Mouse (Mus musculus): ENCODE measurements at regions not wholly inside any gene's neighbourhood (a gene's known extent, or its start where the extent isn't known, plus 50 kb on each side); places are given as distances from the start of the nearest gene placed in this dataset.

- ATAC-seq (replicated peaks; ENCODE audit: insufficient number of reproducible peaks, low FRiP score, low TSS enrichment): no peak
- Histone ChIP-seq H3K27ac (ENCODE audit: low read depth, low read length) (no peak overlapping the region), H3K4me1 (ENCODE audit: control insufficient read depth, insufficient read depth, low read length) (no peaks in the 10 kb centered on the region), H3K9ac (ENCODE audit: low read depth, low read length) (no peak overlapping the region), H3K4me2 (no peak overlapping the region), H3K9me3 (replicated peaks; ENCODE audit: control insufficient read depth, low read length) (no peaks in the 10 kb centered on the region), H3K27me3 (ENCODE audit: control insufficient read depth, insufficient read depth, low read length) (no peaks in the 10 kb centered on the region), H3K4me3 (ENCODE audit: low read depth, low read length) (no peak overlapping the region), H3K36me3 (ENCODE audit: control insufficient read depth, insufficient read depth, low read length) (no peaks in the 10 kb centered on the region)
- 61% methylated on average over 1 of the region's 1 CpGs for WGBS (ENCODE audit: insufficient replicate concordance)
Observed at GRCm38 (mm10) chr15:56378511-56378910, 1098.9 kb downstream of the Slc22a22 start.

DNA sequence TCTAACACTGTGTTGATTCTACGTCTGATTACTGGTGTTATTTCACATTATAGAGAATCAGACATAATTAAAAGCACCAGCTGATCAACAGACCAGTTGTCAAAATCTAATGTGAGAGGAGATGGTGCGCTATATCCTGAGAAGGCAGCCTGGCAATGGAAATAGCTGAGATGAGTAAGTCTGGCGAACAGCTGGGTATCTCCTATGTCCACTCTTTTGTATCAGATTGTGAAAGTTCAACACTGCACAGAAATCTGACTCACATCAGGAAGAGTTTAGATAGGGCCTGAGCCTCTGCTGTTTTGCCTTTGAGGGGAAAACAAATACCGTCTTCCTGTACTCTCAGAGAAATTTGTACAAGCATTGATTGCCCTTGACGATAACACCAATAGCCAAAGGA is 1126.5 kb downstream of the Slc22a22 start:
- no peaks in the 10 kb centered on the region for H3K4me1 ChIP-seq (ENCODE audit: control insufficient read depth, insufficient read depth, low read length)
- H3K27ac ChIP-seq (ENCODE audit: low read depth, low read length): no peak overlapping the region
- no peak overlapping the region for H3K4me3 ChIP-seq (ENCODE audit: low read depth, low read length)
- WGBS (ENCODE audit: insufficient replicate concordance): 69% methylated on average over 5 of the region's 5 CpGs
- no peaks in the 10 kb centered on the region for H3K27me3 ChIP-seq (ENCODE audit: control insufficient read depth, insufficient read depth, low read length)
- no peak for ATAC-seq (replicated peaks; ENCODE audit: insufficient number of reproducible peaks, low FRiP score, low TSS enrichment)
- H3K36me3 ChIP-seq (ENCODE audit: control insufficient read depth, insufficient read depth, low read length): no peaks in the 10 kb centered on the region
- H3K9me3 ChIP-seq (replicated peaks; ENCODE audit: control insufficient read depth, low read length): no peaks in the 10 kb centered on the region
- H3K9ac ChIP-seq (ENCODE audit: low read depth, low read length): no peak overlapping the region
- H3K4me2 ChIP-seq: no peak overlapping the region

GRCm38 (mm10) chr15:56346111-56346510 is 1131.3 kb downstream of the Slc22a22 start:
- Histone ChIP-seq H3K27me3 (ENCODE audit: control insufficient read depth, insufficient read depth, low read length) (no peaks in the 10 kb centered on the region), H3K36me3 (ENCODE audit: control insufficient read depth, insufficient read depth, low read length) (no peaks in the 10 kb centered on the region), H3K4me1 (ENCODE audit: control insufficient read depth, insufficient read depth, low read length) (no peaks in the 10 kb centered on the region), H3K4me2 (no peak overlapping the region), H3K9me3 (replicated peaks; ENCODE audit: control insufficient read depth, low read length) (no peaks in the 10 kb centered on the region), H3K9ac (ENCODE audit: low read depth, low read length) (no peak overlapping the region), H3K27ac (ENCODE audit: low read depth, low read length) (no peak overlapping the region), H3K4me3 (ENCODE audit: low read depth, low read length) (no peak overlapping the region)
- no peak for ATAC-seq (replicated peaks; ENCODE audit: insufficient number of reproducible peaks, low FRiP score, low TSS enrichment)
- WGBS (ENCODE audit: insufficient replicate concordance): 58% methylated on average over 2 of the region's 2 CpGs

DNA sequence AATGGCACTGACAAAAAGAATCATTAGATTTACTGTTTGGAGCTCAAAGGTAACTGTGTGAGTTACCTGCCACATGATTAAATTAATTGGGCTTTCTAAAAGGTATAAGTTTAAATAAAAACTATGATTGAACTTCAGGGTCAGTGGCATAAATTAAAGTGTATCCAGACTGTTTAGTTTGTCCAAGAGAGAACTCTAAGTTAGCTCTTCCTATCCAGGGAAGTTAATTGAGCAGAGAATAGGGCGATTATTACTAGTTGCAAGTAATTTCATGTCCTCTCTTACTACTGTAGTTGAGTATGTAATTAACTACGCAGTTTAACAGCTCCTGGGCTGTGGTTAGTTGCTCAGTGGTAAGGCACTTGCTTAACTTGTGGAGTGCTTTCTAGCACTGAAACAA is 1132.5 kb downstream of the Slc22a22 start:
- Histone ChIP-seq H3K36me3 (ENCODE audit: control insufficient read depth, insufficient read depth, low read length) (no peaks in the 10 kb centered on the region), H3K4me2 (no peak overlapping the region), H3K9me3 (replicated peaks; ENCODE audit: control insufficient read depth, low read length) (no peaks in the 10 kb centered on the region), H3K4me3 (ENCODE audit: low read depth, low read length) (no peak overlapping the region), H3K27ac (ENCODE audit: low read depth, low read length) (no peak overlapping the region), H3K4me1 (ENCODE audit: control insufficient read depth, insufficient read depth, low read length) (no peaks in the 10 kb centered on the region), H3K27me3 (ENCODE audit: control insufficient read depth, insufficient read depth, low read length) (no peaks in the 10 kb centered on the region), H3K9ac (ENCODE audit: low read depth, low read length) (no peak overlapping the region)
- 80% methylated on average over 2 of the region's 2 CpGs for WGBS (ENCODE audit: insufficient replicate concordance)
- no peak for ATAC-seq (replicated peaks; ENCODE audit: insufficient number of reproducible peaks, low FRiP score, low TSS enrichment)

GRCm38 (mm10) chr15:56344304-56344932 is 1133.0 kb downstream of the Slc22a22 start:
- 49% methylated on average over 4 of the region's 4 CpGs for WGBS (ENCODE audit: insufficient replicate concordance)
- no peak for ATAC-seq (replicated peaks; ENCODE audit: insufficient number of reproducible peaks, low FRiP score, low TSS enrichment)

GRCm38 (mm10) chr15:56337879-56338278 is 1139.5 kb downstream of the Slc22a22 start:
- H3K36me3 ChIP-seq (ENCODE audit: control insufficient read depth, insufficient read depth, low read length): no peaks in the 10 kb centered on the region
- H3K9ac ChIP-seq (ENCODE audit: low read depth, low read length): no peak overlapping the region
- no peak overlapping the region for H3K4me3 ChIP-seq (ENCODE audit: low read depth, low read length)
- H3K27ac ChIP-seq (ENCODE audit: low read depth, low read length): no peak overlapping the region
- 55% methylated on average over 5 of the region's 5 CpGs for WGBS (ENCODE audit: insufficient replicate concordance)
- no peak overlapping the region for H3K4me2 ChIP-seq
- no peaks in the 10 kb centered on the region for H3K27me3 ChIP-seq (ENCODE audit: control insufficient read depth, insufficient read depth, low read length)
- ATAC-seq (replicated peaks; ENCODE audit: insufficient number of reproducible peaks, low FRiP score, low TSS enrichment): no peak
- no peaks in the 10 kb centered on the region for H3K9me3 ChIP-seq (replicated peaks; ENCODE audit: control insufficient read depth, low read length)
- no peaks in the 10 kb centered on the region; the same call in 1 of the 2 replicates for H3K4me1 ChIP-seq (ENCODE audit: control insufficient read depth, insufficient read depth, low read length)

More at GRCm38 (mm10) chr15:56344304-56344932, 1133.0 kb downstream of the Slc22a22 start:
- no peak overlapping the region for H3K4me3 ChIP-seq (ENCODE audit: low read depth, low read length)
- no peak overlapping the region for H3K9ac ChIP-seq (ENCODE audit: low read depth, low read length)
- no peaks in the 10 kb centered on the region for H3K27me3 ChIP-seq (ENCODE audit: control insufficient read depth, insufficient read depth, low read length)
- H3K9me3 ChIP-seq (replicated peaks; ENCODE audit: control insufficient read depth, low read length): no peaks in the 10 kb centered on the region
- no peaks in the 10 kb centered on the region for H3K36me3 ChIP-seq (ENCODE audit: control insufficient read depth, insufficient read depth, low read length)
- no peak overlapping the region for H3K4me2 ChIP-seq
- no peak overlapping the region for H3K27ac ChIP-seq (ENCODE audit: low read depth, low read length)
- no peaks in the 10 kb centered on the region for H3K4me1 ChIP-seq (ENCODE audit: control insufficient read depth, insufficient read depth, low read length)

DNA sequence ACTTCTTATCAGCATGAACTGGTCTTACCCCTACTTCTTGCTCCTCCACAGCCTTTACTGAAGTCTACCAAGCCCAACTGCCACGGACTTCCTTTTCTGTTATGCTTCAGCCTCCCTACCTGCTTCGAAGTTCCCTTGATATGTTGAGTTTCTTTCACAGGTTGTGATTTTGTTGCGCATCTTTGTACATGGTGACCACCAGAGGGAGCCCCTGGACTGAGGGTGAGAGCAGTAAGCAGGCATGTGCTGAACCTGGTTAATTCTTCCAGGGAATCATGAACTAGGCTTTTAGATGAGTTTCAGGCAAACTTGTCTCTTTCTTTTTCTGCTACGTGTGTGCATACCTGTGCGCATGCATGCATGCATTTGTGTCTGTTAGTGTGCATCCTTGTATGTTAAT is 1141.0 kb downstream of the Slc22a22 start:
- Histone ChIP-seq H3K9me3 (replicated peaks; ENCODE audit: control insufficient read depth, low read length) (no peaks in the 10 kb centered on the region), H3K36me3 (ENCODE audit: control insufficient read depth, insufficient read depth, low read length) (no peaks in the 10 kb centered on the region), H3K27ac (ENCODE audit: low read depth, low read length) (no peak overlapping the region), H3K27me3 (ENCODE audit: control insufficient read depth, insufficient read depth, low read length) (no peaks in the 10 kb centered on the region), H3K4me1 (ENCODE audit: control insufficient read depth, insufficient read depth, low read length) (no peaks in the 10 kb centered on the region; the same call in 1 of the 2 replicates), H3K4me2 (no peak overlapping the region), H3K9ac (ENCODE audit: low read depth, low read length) (no peak overlapping the region), H3K4me3 (ENCODE audit: low read depth, low read length) (no peak overlapping the region)
- ATAC-seq (replicated peaks; ENCODE audit: insufficient number of reproducible peaks, low FRiP score, low TSS enrichment): no peak
- WGBS (ENCODE audit: insufficient replicate concordance): 43% methylated on average over 5 of the region's 5 CpGs

GRCm38 (mm10) chr15:56335011-56335410 is 1142.4 kb downstream of the Slc22a22 start:
- H3K27me3 ChIP-seq (ENCODE audit: control insufficient read depth, insufficient read depth, low read length): no peaks in the 10 kb centered on the region
- no peaks in the 10 kb centered on the region for H3K36me3 ChIP-seq (ENCODE audit: control insufficient read depth, insufficient read depth, low read length)
- no peaks in the 10 kb centered on the region; the same call in 1 of the 2 replicates for H3K4me1 ChIP-seq (ENCODE audit: control insufficient read depth, insufficient read depth, low read length)
- no peak overlapping the region for H3K4me2 ChIP-seq
- no peaks in the 10 kb centered on the region for H3K9me3 ChIP-seq (replicated peaks; ENCODE audit: control insufficient read depth, low read length)
- H3K27ac ChIP-seq (ENCODE audit: low read depth, low read length): no peak overlapping the region
- no peak for ATAC-seq (replicated peaks; ENCODE audit: insufficient number of reproducible peaks, low FRiP score, low TSS enrichment)
- no peak overlapping the region for H3K4me3 ChIP-seq (ENCODE audit: low read depth, low read length)
- 68% methylated on average over 2 of the region's 2 CpGs for WGBS (ENCODE audit: insufficient replicate concordance)
- no peak overlapping the region for H3K9ac ChIP-seq (ENCODE audit: low read depth, low read length)

DNA sequence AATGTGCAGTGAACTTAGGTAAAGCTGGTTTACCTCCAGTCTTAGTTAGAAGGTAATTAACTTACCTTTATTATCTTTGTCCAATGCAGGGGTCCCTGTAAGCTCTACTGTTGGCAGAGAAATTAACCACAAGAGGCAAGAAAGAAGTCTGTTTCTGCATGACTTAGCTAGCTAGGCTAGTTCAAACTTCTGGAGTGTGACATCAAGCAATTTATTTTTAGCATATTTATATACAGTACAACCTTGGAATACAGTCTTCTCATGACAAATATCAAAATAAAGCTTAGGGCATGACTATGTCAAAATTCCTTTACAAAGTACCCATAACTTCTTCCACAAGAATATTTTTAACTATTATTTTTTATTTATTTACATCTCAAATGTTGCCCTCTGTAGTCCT is 1156.9 kb downstream of the Slc22a22 start:
- Histone ChIP-seq H3K4me3 (ENCODE audit: low read depth, low read length) (no peak overlapping the region), H3K27ac (ENCODE audit: low read depth, low read length) (no peak overlapping the region), H3K36me3 (ENCODE audit: control insufficient read depth, insufficient read depth, low read length) (no peaks in the 10 kb centered on the region), H3K9me3 (replicated peaks; ENCODE audit: control insufficient read depth, low read length) (no peaks in the 10 kb centered on the region), H3K9ac (ENCODE audit: low read depth, low read length) (no peak overlapping the region), H3K27me3 (ENCODE audit: control insufficient read depth, insufficient read depth, low read length) (no peaks in the 10 kb centered on the region), H3K4me2 (no peak overlapping the region), H3K4me1 (ENCODE audit: control insufficient read depth, insufficient read depth, low read length) (no peaks in the 10 kb centered on the region)
- no peak for ATAC-seq (replicated peaks; ENCODE audit: insufficient number of reproducible peaks, low FRiP score, low TSS enrichment)

Data from heart, embryonic 11.5 days (tissue).